Mouse (Mus musculus) embryonic facial prominence, embryonic 12.5 days (tissue): ENCODE data around the gene Pde4b. TPM values are rescaled to one million over a fixed set of nuclear protein-coding genes. Genes with fewer than 3 reads are reported as not detected.

Source experiments
- ATAC-seq: fragments of 200-750 bp; cut with Nextera tagmentation; 2 replicates; pipeline ENCODE4 v1.8.0; 2017; ENCODE audit not compliant: insufficient number of reproducible peaks, insufficient read depth, low FRiP score, low TSS enrichment
- H3K27ac ChIP-seq: fragments of 300-500 bp; sonication (generic); 2 replicates; pipeline ENCODE4 v1.5.1; 2016; ENCODE audit warnings: mild to moderate bottlenecking
- H3K27me3 ChIP-seq: fragments of 300-500 bp; sonication (generic); 2 replicates; pipeline ENCODE4 v1.6.1; 2016; ENCODE audit warnings: mild to moderate bottlenecking, moderate library complexity
- H3K36me3 ChIP-seq: fragments of 300-500 bp; sonication (generic); 2 replicates; pipeline ENCODE4 v1.6.1; 2016; ENCODE audit warnings: mild to moderate bottlenecking
- H3K4me1 ChIP-seq: fragments of 300-500 bp; sonication (generic); 2 replicates; pipeline ENCODE4 v1.6.1; 2016
- H3K4me2 ChIP-seq: fragments of 300-500 bp; sonication (generic); replicated peaks from 2 replicates; pipeline ENCODE4 v1.6.1; 2016; ENCODE audit warnings: mild to moderate bottlenecking, moderate library complexity
- H3K4me3 ChIP-seq: fragments of 300-500 bp; sonication (generic); 2 replicates; pipeline ENCODE4 v1.5.1; 2016; ENCODE audit warnings: mild to moderate bottlenecking
- H3K9ac ChIP-seq: fragments of 300-500 bp; sonication (generic); 2 replicates; pipeline ENCODE4 v1.6.1; 2016; ENCODE audit warnings: mild to moderate bottlenecking, moderate library complexity
- H3K9me3 ChIP-seq: fragments of 300-500 bp; sonication (generic); 2 replicates; pipeline ENCODE4 v1.6.1; 2016; ENCODE audit warnings: mild to moderate bottlenecking, moderate library complexity
- WGBS: fragments of 180-500 bp; shearing (Covaris S2); methylation state at CpG from one replicate; pipeline ENCODE4 v1.1.7; 2016; 5-methylcytosine and 5-hydroxymethylcytosine counted together
- polyA plus RNA-seq: library from polyadenylated mRNA; unstranded; fragments of >200 nt; fragmentation: Nextera tagmentation; extraction: Ambion mirVana; gene quantifications from 2 replicates; pipeline ENCODE4 v1.2.1, GENCODE M21; 2016

The Pde4b gene
- polyA plus RNA-seq, 1 experiment from 2014 or later: 11.1 TPM

GRCm38 (mm10) chr4:102618609-102619008, 531.3 kb downstream of the Pde4b start:
- no peak for ATAC-seq
- Histone ChIP-seq H3K9me3 (no peaks in the 10 kb centered on the region), H3K4me3 (no peak overlapping the region), H3K4me2 (no peak overlapping the region), H3K4me1 (no peaks in the 10 kb centered on the region), H3K27me3 (no peaks in the 10 kb centered on the region), H3K36me3 (no peaks in the 10 kb centered on the region), H3K9ac (no peak overlapping the region), H3K27ac (no peak overlapping the region)
- 90% methylated on average over 3 of the region's 3 CpGs for WGBS

GRCm38 (mm10) chr4:102620179-102620910, 533.0 kb downstream of the Pde4b start:
- no peak for ATAC-seq
- Histone ChIP-seq H3K4me2 (no peak overlapping the region), H3K27me3 (no peaks in the 10 kb centered on the region), H3K9ac (no peak overlapping the region), H3K4me3 (no peak overlapping the region), H3K36me3 (no peaks in the 10 kb centered on the region), H3K4me1 (no peaks in the 10 kb centered on the region), H3K9me3 (no peaks in the 10 kb centered on the region), H3K27ac (no peak overlapping the region)
- WGBS: 66% methylated on average over 4 of the region's 5 CpGs

- no peak overlapping the region for H3K4me2 ChIP-seq
- H3K4me1 ChIP-seq: no peaks in the 10 kb centered on the region
- H3K9me3 ChIP-seq: no peaks in the 10 kb centered on the region
- H3K4me3 ChIP-seq: no peak overlapping the region
- no peak overlapping the region for H3K9ac ChIP-seq
- 68% methylated on average over 2 of the region's 2 CpGs for WGBS
- H3K27ac ChIP-seq: no peak overlapping the region
- H3K36me3 ChIP-seq: no peaks in the 10 kb centered on the region
- H3K27me3 ChIP-seq: no peaks in the 10 kb centered on the region
- no peak for ATAC-seq
Measured at GRCm38 (mm10) chr4:102621120-102621519, 533.8 kb downstream of the Pde4b start.

- no peaks in the 10 kb centered on the region for H3K9me3 ChIP-seq
- no peaks in the 10 kb centered on the region for H3K27me3 ChIP-seq
- no peak overlapping the region for H3K27ac ChIP-seq
- 61% methylated on average over 5 of the region's 5 CpGs for WGBS
- no peaks in the 10 kb centered on the region for H3K36me3 ChIP-seq
- H3K4me3 ChIP-seq: no peak overlapping the region
- no peak overlapping the region for H3K4me2 ChIP-seq
- H3K4me1 ChIP-seq: no peaks in the 10 kb centered on the region
- no peak overlapping the region for H3K9ac ChIP-seq
- no peak for ATAC-seq
Measured at GRCm38 (mm10) chr4:102622977-102623376, 535.6 kb downstream of the Pde4b start.

GRCm38 (mm10) chr4:102623789-102624611, 536.7 kb downstream of the Pde4b start:
- 83% methylated on average over 4 of the region's 4 CpGs for WGBS
- no peak for ATAC-seq

GRCm38 (mm10) chr4:102624937-102625336, 537.6 kb downstream of the Pde4b start:
- ATAC-seq: no peak
- WGBS: 81% methylated on average over 8 of the region's 8 CpGs

More at GRCm38 (mm10) chr4:102623789-102624611, 536.7 kb downstream of the Pde4b start:
- Histone ChIP-seq H3K27me3 (no peaks in the 10 kb centered on the region), H3K4me1 (no peaks in the 10 kb centered on the region), H3K9ac (no peak overlapping the region), H3K4me3 (no peak overlapping the region), H3K4me2 (no peak overlapping the region), H3K9me3 (no peaks in the 10 kb centered on the region), H3K36me3 (no peaks in the 10 kb centered on the region), H3K27ac (no peak overlapping the region)

GRCm38 (mm10) chr4:102627799-102628198, 540.5 kb downstream of the Pde4b start:
- 82% methylated on average over 4 of the region's 4 CpGs for WGBS
- Histone ChIP-seq H3K27ac (no peak overlapping the region), H3K4me1 (no peaks in the 10 kb centered on the region), H3K36me3 (no peaks in the 10 kb centered on the region), H3K4me3 (no peak overlapping the region), H3K9ac (no peak overlapping the region), H3K27me3 (no peaks in the 10 kb centered on the region), H3K9me3 (no peaks in the 10 kb centered on the region), H3K4me2 (no peak overlapping the region)
- ATAC-seq: no peak

More at GRCm38 (mm10) chr4:102624937-102625336, 537.6 kb downstream of the Pde4b start:
- no peaks in the 10 kb centered on the region for H3K9me3 ChIP-seq
- H3K4me2 ChIP-seq: no peak overlapping the region
- H3K27ac ChIP-seq: no peak overlapping the region
- H3K9ac ChIP-seq: no peak overlapping the region
- H3K4me1 ChIP-seq: no peaks in the 10 kb centered on the region
- no peaks in the 10 kb centered on the region for H3K36me3 ChIP-seq
- no peaks in the 10 kb centered on the region for H3K27me3 ChIP-seq
- no peak overlapping the region for H3K4me3 ChIP-seq

GRCm38 (mm10) chr4:102629621-102630020, 542.3 kb downstream of the Pde4b start:
- Histone ChIP-seq H3K4me2 (no peak overlapping the region), H3K4me3 (no peak overlapping the region), H3K4me1 (no peaks in the 10 kb centered on the region), H3K9me3 (no peaks in the 10 kb centered on the region), H3K27ac (no peak overlapping the region), H3K36me3 (no peaks in the 10 kb centered on the region), H3K9ac (no peak overlapping the region), H3K27me3 (no peaks in the 10 kb centered on the region)
- ATAC-seq: no peak
- WGBS: 77% methylated on average over 4 of the region's 4 CpGs

- no peaks in the 10 kb centered on the region for H3K36me3 ChIP-seq
- H3K9ac ChIP-seq: no peak overlapping the region
- WGBS: 51% methylated on average over 6 of the region's 6 CpGs
- no peaks in the 10 kb centered on the region for H3K27me3 ChIP-seq
- no peak overlapping the region for H3K4me3 ChIP-seq
- no peaks in the 10 kb centered on the region for H3K9me3 ChIP-seq
- H3K27ac ChIP-seq: no peak overlapping the region
- H3K4me2 ChIP-seq: no peak overlapping the region
- ATAC-seq: no peak
- no peaks in the 10 kb centered on the region for H3K4me1 ChIP-seq
Measured at GRCm38 (mm10) chr4:102630261-102630660, 542.9 kb downstream of the Pde4b start.

GRCm38 (mm10) chr4:102631624-102632023, 544.3 kb downstream of the Pde4b start:
- no peak for ATAC-seq
- Histone ChIP-seq H3K4me3 (no peak overlapping the region), H3K27me3 (no peaks in the 10 kb centered on the region), H3K36me3 (no peaks in the 10 kb centered on the region), H3K4me1 (no peaks in the 10 kb centered on the region), H3K27ac (no peak overlapping the region), H3K4me2 (no peak overlapping the region), H3K9ac (no peak overlapping the region), H3K9me3 (no peaks in the 10 kb centered on the region)
- WGBS: 39% methylated on average over 3 of the region's 3 CpGs

- Histone ChIP-seq H3K9me3 (no peaks in the 10 kb centered on the region), H3K27ac (no peak overlapping the region), H3K4me2 (no peak overlapping the region), H3K4me3 (no peak overlapping the region), H3K36me3 (no peaks in the 10 kb centered on the region), H3K27me3 (no peaks in the 10 kb centered on the region), H3K9ac (no peak overlapping the region), H3K4me1 (no peaks in the 10 kb centered on the region)
- no peak for ATAC-seq
- 87% methylated on average over 5 of the region's 5 CpGs for WGBS
Measured at GRCm38 (mm10) chr4:102633241-102633640, 545.9 kb downstream of the Pde4b start.

GRCm38 (mm10) chr4:102635258-102635657, 547.9 kb downstream of the Pde4b start:
- no peaks in the 10 kb centered on the region for H3K36me3 ChIP-seq
- H3K4me2 ChIP-seq: no peak overlapping the region
- no peak overlapping the region for H3K27ac ChIP-seq
- WGBS: 56% methylated on average over 9 of the region's 9 CpGs
- no peaks in the 10 kb centered on the region for H3K4me1 ChIP-seq
- H3K4me3 ChIP-seq: no peak overlapping the region
- no peaks in the 10 kb centered on the region for H3K9me3 ChIP-seq
- no peak for ATAC-seq
- no peaks in the 10 kb centered on the region for H3K27me3 ChIP-seq
- H3K9ac ChIP-seq: no peak overlapping the region
